Mouse (Mus musculus): ENCODE measurements around the gene Prb1.
"Not testable (repeated sequence)": the region's sequence is repeated elsewhere in the genome, so short reads cannot be mapped to it uniquely, and the experiment has no call there.

The Prb1 gene

GRCm38 (mm10) chr6:132210421-132210820, at the start of gene Prb1:
Prb1 (minus strand) TSS chr6:132210521.
- DNase-seq (ENCODE audit: low spot score in 2 of 2): not testable (repeated sequence)
